Mouse (Mus musculus) megakaryocyte, adult 5-6 weeks (primary cell): ENCODE results near the gene Dclre1b. TPM values are rescaled to one million over a fixed set of nuclear protein-coding genes. Genes with fewer than 3 reads are reported as not detected.
"Not testable (repeated sequence)": the region's sequence is repeated elsewhere in the genome, so short reads cannot be mapped to it uniquely, and the experiment has no call there.

Source experiments
- ATAC-seq: 2 replicates; pipeline ENCODE4 v1.8.0; 2016; ENCODE audit warnings: mild to moderate bottlenecking, inconsistent platforms; ENCODE audit not compliant: poor library complexity, severe bottlenecking
- total RNA-seq, 2 experiments: library from RNA; stranded (forward) in 1 of 2; stranded (reverse) in 1 of 2; fragments of 153-499, 151-499 nt in 1 of 2; fragments of 221-1000, 200-1000 nt in 1 of 2; gene quantifications; 2 replicates each; pipeline versions ENCODE4 v1.2.3 to v1.2.4; 2015 to 2017

The Dclre1b gene
- total RNA-seq (2015) = 33.1 and 37.1 TPM in 2 replicates
- total RNA-seq (2017) = 23.4 and 24.5 TPM in 2 replicates

DNA sequence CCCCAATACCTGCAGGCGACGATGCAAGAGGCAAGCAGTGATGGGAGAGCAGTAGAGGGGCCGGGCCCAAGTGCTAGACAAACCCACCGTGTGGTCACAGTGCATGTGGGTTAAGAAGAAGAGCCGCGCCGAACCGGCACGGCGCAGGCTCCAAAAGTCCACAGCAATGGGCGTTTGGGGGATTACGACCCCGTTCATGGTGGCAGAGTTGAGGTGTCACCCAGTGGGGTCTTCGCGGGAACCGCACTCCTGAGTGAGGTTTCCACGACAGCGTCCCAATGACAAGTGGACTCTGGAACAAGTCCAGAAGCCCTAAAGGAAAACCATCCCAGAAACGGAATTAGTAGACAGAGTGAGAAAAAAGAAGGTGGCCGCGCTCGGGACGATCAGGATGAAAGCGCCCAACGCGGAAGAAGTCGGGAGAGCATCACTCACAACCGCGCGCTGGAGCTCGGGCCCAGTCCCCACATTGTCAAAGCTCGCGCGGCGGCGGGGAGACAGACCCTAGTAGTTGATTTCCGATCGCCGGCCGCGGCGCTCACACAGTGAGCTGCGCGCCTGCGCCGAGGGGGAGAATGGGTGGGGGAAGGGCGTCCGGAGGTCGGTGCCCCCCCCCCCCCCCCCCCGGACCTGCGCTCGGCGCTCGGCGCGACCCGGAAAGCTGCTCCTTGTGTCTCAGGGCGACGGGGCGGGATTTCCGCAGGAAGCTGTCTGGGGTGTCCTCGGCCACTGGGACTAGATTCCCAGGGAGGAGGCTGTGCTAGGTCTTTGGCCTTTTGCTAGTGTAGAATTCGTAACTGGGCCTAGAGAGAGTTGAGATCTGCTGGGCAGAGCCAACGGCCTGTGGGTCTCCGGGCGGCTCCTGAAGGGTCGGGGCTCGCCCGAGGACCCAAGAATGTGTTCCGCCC lies at the start of gene Dclre1b, which contains the start of the genes Ap4b1 and Gm43064:
TSS of gene Dclre1b (minus strand) at position 554 of the 908 bp plus-strand sequence.
TSS of gene Ap4b1 (plus strand) at position 630 of the 908 bp plus-strand sequence.
TSS of gene Gm43064 (plus strand) at position 683 of the 908 bp plus-strand sequence.
- ATAC-seq = peak; percentile 81

DNA sequence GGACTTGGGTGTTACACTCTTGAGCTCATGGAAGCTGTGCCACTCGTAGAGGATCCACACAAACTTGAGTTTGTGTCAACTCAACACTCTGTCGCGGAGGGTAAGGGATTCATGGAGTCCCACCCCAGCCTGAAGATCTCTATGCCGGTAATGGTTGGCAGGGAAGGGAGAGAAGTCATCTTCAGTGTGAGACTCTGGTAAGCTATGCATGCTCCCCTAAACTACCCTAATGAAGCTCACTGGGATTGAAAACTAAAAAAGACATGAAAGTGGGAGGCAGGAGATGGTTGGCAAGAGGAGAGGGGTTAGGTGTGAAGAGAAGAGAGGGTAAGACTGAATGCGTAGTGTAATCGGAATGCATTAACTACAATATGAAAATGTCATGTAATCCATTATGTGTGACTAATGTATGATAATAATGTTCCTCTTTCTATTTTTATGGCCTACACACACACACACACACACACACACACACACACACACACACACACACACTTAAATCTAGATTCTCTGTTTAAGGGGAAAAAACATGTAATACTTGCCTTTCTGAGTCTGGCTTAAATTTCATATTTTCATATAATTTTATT lies 48.8 kb upstream of the Dclre1b start:
- ATAC-seq = no peak

DNA sequence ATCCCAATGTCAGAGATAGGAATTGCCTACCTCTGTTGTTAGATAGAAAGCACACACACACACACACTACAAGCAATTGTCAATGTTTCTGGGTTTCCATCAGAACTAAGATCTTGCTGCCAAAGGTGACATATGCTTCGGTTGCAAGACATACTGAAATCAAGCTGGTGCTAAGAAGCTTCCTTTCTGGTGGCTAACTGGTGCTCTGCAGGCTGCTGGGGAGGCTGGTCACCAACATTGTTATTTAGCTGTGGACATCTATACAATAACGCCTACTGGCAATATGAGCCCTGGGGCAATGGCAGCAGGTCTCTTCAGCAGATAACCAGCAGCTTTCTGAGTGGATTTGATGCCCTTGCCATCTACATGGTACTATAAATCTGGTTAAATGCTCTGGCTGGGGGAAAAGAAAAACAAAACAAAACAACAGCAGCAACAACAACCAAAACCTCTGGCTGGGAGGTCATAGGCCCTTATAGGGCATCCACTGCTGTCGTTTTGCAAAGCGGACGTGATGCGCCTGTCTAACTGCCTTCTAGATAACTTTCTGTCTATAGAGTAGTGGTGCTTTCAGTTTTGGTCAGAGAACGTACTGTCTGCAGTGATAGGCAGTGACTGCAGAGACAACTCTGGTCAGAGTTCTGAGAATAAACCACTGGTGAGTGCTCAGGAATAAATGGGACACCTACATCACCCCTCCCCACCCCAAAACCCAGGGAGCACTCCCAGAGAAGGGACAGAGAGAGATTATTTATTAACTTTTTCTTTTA lies 48.0 kb upstream of the Dclre1b start:
- ATAC-seq = no peak; the same call in 1 of the 2 replicates

DNA sequence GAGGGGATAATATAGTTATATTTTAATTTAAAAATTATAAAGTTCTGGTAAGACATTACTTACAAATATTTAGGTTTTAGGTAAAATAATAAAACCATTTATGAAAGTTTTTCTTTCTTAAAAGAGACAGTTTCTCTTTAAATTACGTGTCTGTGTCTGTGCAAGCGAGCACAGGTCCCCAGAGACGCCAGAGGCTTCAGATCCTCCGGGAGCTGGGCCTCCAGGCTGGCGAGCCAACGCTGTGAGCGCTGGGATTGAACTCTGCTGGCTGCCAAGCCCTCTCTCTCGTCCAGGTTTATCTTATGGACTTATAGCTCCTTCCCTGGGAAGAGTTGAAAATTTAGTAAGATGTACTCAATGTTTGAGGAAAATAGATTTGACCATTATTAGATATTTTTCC lies 44.6 kb upstream of the Dclre1b start:
- ATAC-seq = no peak

DNA sequence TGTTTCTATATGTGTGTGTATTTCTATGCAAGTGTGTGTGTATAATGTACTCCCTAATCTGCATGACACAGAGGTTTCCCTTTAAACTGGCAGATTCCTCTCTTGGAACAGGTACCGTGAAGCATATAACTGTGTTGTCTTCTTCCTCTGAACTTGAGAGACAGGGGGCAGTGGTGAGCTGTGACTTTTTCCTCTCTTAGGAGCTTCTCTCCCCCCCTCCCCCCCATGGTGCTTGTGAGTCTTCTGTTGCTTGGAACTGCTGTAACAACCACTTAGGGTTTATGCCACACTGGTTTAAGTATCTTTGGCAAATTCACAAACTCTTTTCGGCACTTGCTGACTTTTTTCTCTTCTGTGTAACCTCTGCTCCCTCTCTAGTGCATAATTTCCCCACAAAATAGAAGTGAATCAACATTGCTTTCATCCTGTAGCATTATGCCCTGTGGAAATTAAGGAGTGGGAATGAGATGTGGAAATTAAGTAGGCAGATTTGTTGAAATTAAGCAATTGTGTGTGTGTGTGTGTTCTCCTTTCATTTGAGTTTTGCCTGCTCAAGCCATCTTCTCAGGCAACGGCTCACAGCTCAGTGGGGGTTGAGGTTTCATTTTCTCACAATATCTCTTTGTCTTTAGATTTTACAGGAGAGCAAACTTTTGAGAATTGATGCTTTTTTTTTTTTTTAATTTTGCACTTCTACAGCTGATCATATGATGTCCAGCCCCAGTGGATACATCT lies 43.5 kb upstream of the Dclre1b start:
- ATAC-seq = peak; percentile 84

DNA sequence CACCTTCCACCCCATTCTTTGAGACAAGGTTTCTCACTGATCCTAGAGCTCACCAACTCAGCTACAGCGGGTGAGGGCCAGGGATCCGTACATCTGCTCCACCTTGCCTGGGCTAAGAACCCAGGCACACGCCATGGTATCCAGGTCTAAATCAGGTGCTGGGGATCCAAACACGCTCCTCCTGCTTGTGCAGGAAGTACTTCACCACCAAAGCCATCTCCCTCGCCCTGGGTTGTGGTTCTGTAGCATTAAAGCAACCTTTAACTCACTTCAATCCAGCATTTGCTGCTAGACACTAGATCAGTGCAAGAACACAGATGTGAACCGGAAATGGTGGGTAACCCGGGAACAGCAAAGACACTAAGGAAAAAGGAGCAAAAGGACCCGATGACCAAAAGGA lies 42.6 kb upstream of the Dclre1b start:
- no peak for ATAC-seq

DNA sequence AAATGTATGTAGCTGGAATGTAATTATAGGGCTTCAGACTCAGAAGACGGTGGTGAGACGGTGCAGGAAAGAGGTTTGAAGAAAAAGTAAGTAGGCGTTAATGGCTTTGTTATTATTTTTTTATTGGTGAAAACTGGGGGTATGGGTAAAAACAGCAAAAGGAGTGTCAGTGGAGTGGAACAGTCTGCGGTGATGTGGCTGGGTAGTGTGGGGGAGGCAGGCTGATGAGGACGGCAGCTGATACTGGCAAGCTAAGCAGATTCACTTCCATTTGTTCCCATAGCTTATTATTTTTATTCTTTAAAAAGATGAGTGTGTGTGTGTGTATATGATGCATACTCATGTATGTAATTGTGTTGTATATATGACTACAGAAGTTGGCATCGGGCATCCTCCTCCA lies 42.2 kb upstream of the Dclre1b start:
- no peak for ATAC-seq

DNA sequence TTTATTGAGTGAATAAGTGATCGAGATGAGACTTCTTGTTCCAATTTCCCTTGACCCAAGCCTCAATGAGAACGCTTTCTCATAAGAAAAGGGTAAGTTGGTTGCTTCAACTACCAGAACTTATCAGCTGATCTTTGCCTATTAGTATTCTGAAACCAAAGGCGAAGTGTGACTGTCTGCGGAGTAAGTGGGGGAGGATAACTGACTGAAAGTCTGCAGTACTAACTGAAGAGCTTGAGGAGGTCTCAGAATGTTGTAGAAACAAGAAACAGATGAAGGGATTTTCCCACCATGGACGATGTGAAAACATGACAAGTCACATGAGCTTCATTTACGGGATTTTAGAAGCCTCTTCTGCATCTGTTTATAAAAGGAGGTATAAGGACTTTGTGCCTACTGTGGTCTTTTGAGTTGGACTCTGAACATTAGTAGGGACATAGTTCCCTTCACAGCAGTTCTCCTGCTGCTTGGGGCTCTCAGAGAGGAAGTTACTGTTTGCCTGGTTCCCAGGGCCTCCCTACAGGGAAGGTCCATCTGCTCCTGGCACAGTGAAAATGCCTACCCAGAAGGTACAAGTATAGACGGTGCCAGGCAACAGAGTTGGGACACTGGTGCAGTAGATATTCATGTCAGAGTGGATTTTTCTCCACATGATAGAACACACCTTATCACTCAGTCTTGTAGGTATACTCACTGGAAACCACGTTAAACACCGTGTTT lies 41.6 kb upstream of the Dclre1b start:
- ATAC-seq = no peak

DNA sequence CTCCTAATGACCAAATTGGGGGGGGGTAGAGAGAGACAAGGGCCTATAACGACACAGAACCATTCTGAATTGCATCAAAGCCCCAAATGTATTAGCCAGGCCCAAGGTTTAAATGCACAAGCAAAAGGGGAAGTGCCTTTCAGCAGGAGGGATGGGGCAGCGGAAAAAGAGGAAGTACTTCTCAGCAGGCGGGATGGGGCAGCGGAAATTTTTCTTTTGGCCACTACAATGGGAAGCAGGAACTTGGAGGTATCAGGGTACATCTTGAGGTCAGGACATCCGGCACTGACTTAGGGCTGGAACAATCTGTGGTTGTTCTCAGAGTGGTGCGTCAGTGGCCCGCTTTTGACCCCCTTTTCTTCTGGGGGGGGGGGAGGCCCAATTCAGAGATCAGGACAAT lies 31.7 kb upstream of the Dclre1b start:
- not testable (repeated sequence) for ATAC-seq

DNA sequence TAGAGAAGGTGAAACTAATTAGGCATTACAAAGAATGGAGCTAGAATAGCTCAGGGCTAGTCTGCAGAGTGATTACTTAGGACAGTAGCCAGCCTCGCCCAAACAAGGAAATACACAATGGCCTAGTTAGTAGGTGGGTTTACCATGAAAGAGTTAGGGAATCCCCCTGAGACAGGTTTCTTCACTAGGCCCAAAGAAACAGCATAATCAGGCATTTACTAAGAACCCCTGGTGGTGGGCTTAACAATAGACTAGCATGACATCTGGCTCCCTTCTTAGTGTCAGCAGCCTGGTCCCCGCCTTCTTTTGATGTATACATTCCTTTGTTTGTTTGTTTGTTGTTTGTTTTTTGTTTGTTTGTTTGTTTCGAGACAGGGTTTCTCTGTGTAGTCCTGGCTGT lies 31.0 kb upstream of the Dclre1b start:
- not testable (repeated sequence) for ATAC-seq

DNA sequence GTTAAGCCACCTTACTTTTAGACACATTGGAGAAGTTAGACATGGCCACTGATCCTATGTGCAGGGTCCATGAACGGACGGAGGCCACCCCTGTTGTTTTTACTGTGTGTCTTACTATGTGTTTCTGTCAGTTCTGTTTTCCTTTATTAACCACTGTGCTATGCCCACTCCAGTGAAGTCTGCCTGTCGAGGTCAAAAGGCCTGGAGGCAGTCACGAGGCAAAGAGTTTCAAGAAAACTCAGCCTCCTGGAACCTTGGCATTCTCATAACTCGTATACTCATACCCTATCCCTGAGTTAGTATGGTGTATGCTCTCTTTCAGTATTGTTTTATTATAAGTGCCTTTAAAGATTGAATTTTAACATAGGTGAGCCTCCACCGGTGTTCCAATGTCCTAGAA lies 30.5 kb upstream of the Dclre1b start:
- ATAC-seq = no peak

DNA sequence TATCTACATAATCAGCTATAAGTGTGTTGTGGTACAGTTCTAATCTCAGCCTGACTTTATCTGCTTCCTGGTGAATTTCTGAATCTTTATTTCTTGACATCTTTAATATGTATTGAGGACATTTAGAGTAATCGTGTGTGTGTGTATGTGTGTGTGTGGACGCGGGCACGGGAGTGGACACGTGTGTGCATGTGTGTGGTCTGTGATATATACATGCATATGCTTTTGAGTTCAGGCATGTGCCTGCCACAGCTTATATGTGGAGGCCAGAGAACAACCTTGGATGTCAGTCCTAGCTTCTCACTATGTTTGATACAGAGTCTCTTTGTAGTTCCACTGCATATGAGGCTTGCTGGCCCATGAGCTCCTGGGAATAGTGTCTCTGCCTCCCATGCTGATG lies 27.2 kb upstream of the Dclre1b start:
- ATAC-seq = no peak

DNA sequence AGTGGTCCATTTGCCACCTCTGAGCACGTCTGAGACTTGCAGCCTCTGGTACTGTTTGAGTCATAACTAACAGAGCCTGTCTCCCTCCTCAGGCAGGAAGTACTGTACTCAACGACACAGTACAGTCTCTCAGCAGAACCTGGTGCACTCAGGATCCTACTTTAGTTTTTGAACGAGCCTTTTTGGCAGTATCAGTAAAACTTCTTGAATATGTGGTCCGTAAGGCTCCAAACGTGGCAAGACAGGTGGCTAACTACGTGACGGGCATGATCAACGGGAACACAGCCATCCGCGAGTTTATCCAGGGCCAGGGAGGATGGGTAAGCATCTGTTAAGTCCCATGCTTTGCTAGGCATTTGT lies 26.7 kb upstream of the Dclre1b start:
- ATAC-seq = 0 out of 2 replicates have a peak, but pooled peaks have one; percentile 45

DNA sequence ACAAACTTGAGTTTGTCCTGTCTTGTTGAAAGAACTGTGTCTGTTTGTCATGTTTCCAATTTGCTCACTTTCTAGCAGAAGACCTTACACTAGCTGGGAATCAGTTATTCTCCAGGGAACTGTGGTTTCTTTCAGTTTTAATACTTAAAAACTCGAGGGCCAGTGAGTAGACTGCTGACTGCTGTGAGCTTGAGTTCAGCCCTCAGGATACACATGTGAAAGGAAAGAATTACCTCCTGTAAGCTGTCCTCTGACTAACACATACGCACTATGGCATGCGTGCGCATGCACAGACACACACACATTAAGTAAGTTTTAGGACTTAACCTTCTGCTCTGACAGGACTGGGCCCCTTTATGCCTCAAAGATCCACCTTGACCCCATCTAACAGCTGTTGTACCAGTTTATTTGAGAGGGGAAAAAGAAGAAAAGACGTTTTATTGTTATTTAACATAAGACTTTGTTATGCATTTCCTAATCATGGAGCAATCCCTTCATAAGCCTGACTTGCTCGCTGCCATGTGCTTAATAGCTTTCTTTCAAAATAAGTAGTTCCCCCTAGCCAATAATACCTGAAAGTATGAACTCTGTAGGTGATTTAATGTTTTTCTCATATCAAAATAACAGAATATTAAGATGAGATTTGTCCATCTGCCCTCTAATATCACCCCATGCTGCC lies 26.2 kb upstream of the Dclre1b start:
- ATAC-seq = no peak

DNA sequence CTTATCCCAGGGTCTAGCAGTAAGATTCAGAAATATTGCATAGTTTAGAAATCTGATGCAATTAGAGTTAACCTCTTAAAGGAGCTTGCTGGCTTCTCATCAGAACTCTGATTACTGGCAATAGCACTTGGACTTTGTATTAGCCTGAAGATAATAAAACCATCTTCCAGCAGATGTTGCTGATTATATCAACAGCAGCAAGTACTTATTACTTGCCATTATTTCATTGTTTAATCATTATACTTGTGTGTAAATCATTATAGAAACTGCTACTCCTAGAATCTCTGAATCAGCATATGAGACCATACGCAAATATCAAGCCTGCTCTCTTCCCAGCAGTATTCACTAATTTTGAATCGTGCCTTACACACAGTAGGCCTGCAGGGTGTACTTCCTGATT lies 24.8 kb upstream of the Dclre1b start:
- no peak for ATAC-seq

DNA sequence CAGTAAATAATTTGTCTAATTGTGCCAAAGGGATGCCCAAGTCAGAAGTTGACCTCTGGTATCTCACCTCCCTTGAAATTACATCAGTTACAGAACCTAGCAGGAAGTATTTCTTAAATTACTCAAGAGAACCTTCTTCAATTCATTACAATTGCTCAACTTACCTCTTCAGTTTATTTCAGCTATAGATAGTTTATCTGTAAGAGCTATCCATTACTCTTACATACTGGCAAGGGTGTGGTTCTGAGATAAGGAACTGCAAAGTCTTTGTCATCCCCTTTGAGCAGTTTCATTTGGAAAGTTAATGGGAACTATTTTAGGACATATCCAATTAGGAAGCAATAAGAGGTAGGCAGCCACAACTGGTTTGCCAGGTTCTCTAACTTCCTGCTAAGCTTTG lies 23.2 kb upstream of the Dclre1b start, which contains the start of gene Bcl2l15:
TSS of gene Bcl2l15 (plus strand) at position 176 of the 400 bp plus-strand sequence.
- ATAC-seq = peak; percentile 75

DNA sequence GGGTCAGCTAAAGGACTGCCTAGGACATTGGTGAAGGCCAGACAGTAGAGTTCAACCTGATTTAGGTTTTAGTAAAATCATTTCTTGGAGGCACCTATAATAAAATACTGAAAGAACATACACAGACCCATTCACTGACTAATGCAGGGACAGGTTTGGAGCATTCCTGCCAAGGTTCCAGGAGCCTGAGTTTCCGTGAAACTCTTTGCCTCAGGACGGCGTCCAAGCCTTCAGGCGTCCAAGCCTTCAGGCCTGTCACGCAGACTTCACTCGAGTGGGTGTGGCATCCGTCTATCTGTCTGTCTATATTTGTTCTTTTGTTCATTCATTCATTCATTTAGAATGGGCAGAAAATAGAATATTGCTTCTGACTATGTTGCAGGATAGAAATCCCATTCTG lies 21.9 kb upstream of the Dclre1b start:
- no peak for ATAC-seq

DNA sequence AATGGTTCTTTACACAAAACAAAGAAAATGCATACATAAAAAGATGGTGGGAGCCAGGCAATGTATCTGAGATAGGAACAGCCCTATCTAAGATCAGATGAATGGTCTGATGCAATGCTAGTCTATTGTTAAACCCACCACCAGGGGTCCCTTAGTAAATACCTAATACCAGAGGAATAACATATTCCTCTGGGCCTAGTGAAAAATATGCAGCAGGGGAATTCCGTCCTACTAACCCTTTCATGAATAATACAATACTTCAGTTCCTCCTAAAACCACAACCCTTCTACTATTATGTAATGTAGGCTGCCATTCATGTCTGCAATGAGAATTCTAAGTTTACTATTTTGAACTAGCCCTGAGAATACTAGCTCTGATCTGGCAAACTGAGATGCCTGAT lies 21.4 kb upstream of the Dclre1b start:
- ATAC-seq = peak; percentile 28; the same call in 1 of the 2 replicates

DNA sequence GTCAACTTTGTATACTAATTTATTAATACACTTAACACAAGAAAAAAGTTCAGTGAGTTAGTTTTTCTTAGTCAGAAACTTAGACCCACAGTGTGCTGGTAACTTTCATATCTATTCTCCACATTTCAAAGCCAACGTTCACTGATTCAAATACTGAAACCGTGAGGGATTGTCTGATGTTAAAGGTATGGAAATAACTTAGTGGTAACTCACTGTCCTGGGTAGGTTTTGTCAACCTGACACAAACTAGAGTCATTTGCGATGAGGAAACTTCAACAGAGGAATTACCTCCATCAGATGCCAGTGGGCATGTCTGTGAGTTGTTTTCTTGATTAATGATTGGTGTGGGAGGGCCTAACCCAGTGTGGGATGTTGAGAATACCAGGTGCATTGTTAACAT lies 19.8 kb upstream of the Dclre1b start:
- ATAC-seq = no peak
